Mouse (Mus musculus): ENCODE data around the gene Lcat.

- TF ChIP-seq CTCF (IDR thresholded peaks at IDR 0.05) = no peak
- no peak for TF ChIP-seq EP300 (IDR thresholded peaks at IDR 0.05)
Measured at GRCm38 (mm10) chr8:105951057-105951659, 8.0 kb upstream of the Lcat start.

All from lung, postnatal 0 days (tissue).